Mouse (Mus musculus) ovary, adult 18-20 months (tissue): Measurements from ENCODE around the gene Acp7.
A peak's percentile ranks its signal among the peaks of the same experiment; 100 is the strongest.
"Not testable (repeated sequence)": the region's sequence is repeated elsewhere in the genome, so short reads cannot be mapped to it uniquely, and the experiment has no call there.

Experiments used
- DNase-seq: peaks from one replicate; pipeline ENCODE4 v3.0.0; 2022; ENCODE audit warnings: low spot score, mixed read lengths

The Acp7 gene

GRCm38 (mm10) chr7:28631073-28631472, at the start of gene Acp7:
Acp7 (minus strand) TSS chr7:28631332.
- DNase-seq: no peak

- no peak for DNase-seq
Observed at GRCm38 (mm10) chr7:28677624-28678023, 46.5 kb upstream of the Acp7 start.

GRCm38 (mm10) chr7:28676811-28677541, 45.8 kb upstream of the Acp7 start:
- no peak for DNase-seq

- DNase-seq: peak; percentile 69
Observed at GRCm38 (mm10) chr7:28675746-28676145, 44.6 kb upstream of the Acp7 start.

- DNase-seq: no peak
Observed at GRCm38 (mm10) chr7:28674994-28675393, 43.9 kb upstream of the Acp7 start.

- not testable (repeated sequence) for DNase-seq
Observed at GRCm38 (mm10) chr7:28672786-28673185, 41.7 kb upstream of the Acp7 start.

GRCm38 (mm10) chr7:28672276-28672675, 41.1 kb upstream of the Acp7 start:
- DNase-seq: no peak

- no peak for DNase-seq
Observed at GRCm38 (mm10) chr7:28671172-28671571, 40.0 kb upstream of the Acp7 start.

GRCm38 (mm10) chr7:28665620-28666579, 34.8 kb upstream of the Acp7 start:
- DNase-seq: no peak

GRCm38 (mm10) chr7:28656430-28656829, 25.3 kb upstream of the Acp7 start:
- DNase-seq: no peak

- no peak for DNase-seq
Observed at GRCm38 (mm10) chr7:28651157-28651556, 20.0 kb upstream of the Acp7 start.

GRCm38 (mm10) chr7:28647016-28647415, 15.9 kb upstream of the Acp7 start:
- no peak for DNase-seq

- no peak for DNase-seq
Observed at GRCm38 (mm10) chr7:28645947-28646475, 14.9 kb upstream of the Acp7 start.

- DNase-seq: no peak
Observed at GRCm38 (mm10) chr7:28645366-28645765, 14.2 kb upstream of the Acp7 start.

GRCm38 (mm10) chr7:28641546-28641945, 10.4 kb upstream of the Acp7 start:
- DNase-seq: no peak

- no peak for DNase-seq
Observed at GRCm38 (mm10) chr7:28637511-28637910, 6.4 kb upstream of the Acp7 start.

- DNase-seq: no peak
Observed at GRCm38 (mm10) chr7:28634128-28634527, 3.0 kb upstream of the Acp7 start.

GRCm38 (mm10) chr7:28624791-28625190, 6.3 kb downstream of the Acp7 start:
- no peak for DNase-seq

GRCm38 (mm10) chr7:28619098-28619715, 11.9 kb downstream of the Acp7 start:
- no peak for DNase-seq

GRCm38 (mm10) chr7:28605951-28606350, 25.2 kb downstream of the Acp7 start:
- DNase-seq: no peak

- not testable (repeated sequence) for DNase-seq
Observed at GRCm38 (mm10) chr7:28603788-28604187, 27.3 kb downstream of the Acp7 start.

- no peak for DNase-seq
Observed at GRCm38 (mm10) chr7:28603136-28603535, 28.0 kb downstream of the Acp7 start.
